Mouse (Mus musculus): ENCODE data around the gene Grk4. TPM values are rescaled to one million over a fixed set of nuclear protein-coding genes. Genes with fewer than 3 reads are reported as not detected.

Grk4 gene
- polyA plus RNA-seq (2012; rRNA removed): 4.5 and 8.7 TPM in 2 replicates

DNA sequence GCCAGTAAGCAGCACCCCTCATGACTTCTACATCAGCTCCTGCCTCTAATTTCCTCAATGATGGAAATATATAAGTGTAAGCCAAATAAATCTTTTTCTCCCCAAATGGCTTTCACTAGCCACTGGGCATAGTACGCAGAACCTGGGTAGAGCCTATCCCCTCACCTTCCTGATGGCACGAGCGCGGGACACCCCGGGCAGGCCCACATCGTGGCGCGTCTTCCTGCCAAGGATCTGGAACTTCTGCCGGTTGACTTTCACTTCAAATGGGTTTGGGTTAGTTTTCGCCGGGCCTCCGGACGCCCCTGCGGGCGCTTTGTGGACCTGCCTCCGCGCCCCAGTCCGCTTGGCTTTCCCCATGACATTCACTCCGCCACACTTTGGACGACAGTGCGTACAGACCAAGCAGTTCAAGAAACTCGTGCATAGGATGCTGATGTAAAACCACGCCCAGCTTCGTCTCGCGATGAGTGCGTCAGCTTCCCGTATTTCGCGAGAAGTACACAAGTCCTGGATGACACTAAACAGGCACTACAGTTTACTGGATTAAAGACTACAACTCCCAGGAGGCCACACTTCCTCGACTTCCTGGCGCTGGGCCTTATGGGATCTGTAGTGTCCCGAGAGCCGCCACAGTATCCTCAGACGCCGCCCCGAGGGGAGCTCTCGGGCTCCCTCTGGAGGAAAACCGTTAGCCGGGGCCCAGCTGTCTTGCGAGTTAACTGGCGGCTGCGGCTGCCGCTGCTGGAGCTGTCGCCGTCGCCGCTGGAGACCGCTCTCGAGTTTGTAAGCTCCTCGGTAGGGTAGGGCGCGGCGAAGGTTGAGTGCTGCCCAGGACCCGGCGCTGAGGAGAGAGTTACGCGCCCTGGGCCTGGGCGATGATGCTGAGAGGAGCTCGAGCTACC lies at the start of gene Grk4, which contains the start of gene Nop14:
Gene Grk4, plus strand, starts transcription at position 694 of the 905 bp plus-strand sequence.
Gene Nop14, minus strand, starts transcription at position 463 of the 905 bp plus-strand sequence.
- DNase-seq (ENCODE audit: low spot score): peak; percentile 95

DNA sequence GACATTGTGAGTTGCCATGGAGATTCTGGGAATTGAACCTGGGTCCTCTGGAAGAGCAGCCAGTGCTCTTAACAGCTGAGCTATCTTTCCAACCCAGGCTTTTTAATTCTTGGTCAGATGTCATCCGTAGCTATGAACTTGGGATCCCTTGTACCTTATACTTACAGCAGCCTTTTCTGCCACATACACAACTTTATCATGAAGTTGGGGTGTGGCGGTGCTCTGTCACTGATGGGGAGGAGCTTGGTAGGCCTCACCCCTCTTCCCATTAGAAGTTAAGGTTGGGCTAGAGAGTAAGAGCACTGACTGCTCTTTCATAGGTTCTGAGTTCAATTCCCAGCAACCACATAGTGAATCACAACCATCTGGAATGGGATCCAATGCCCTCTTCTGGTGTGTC lies 27.2 kb upstream of the Grk4 start:
- DNase-seq (ENCODE audit: low spot score): no peak

DNA sequence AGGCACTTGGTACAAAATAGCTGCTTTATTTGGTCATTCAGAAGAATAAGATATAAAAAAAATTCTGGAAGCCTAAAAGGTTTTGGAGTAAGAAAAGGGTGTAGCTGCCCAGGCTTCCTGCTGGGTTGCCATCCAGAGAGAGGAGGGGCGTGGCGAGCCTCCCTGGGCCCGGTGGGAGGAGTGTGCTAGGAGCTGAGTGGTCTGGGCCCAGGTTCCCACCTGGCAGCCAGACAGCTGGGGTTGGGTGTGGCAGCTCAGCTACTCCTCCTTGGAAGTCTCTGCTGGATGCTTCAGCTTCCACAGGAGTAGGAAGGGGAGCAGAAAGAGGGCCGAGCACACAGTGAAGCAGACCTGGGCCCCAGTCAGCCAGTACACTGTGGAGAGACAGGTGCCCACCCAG lies 26.5 kb upstream of the Grk4 start:
- DNase-seq (ENCODE audit: low spot score): no peak

DNA sequence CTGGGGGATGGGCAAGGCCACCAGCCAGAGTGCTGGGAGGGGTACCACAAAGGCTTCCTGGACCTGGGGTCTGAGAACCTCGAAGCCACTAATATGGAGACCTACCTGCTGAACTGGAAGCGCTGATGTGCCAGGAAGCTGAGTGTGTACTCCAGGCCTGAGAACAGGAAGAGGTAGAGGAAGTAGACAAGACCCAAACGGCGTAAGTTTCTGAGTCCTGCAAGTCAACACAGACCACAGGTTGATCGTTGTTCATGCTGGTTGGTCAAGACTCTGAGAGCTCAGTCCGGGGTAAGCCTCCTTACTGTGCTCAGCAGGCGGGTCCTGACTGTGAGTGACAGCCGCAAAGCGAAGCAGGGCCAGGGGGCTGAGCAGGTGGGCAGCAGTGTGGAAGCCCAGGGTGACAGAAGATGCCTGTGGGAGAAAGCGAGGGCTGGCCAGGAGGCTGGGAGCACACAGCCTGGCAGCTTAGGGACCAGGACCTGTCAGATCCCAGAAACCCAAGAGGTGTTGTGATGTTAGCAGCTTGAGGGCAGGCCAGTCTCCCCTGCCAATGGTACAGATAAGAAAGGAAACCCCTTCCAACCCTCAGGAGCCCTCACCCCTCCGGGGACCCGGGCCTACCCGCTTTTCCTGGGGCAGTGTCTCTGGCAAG lies 25.3 kb upstream of the Grk4 start:
- DNase-seq (ENCODE audit: low spot score): no peak

DNA sequence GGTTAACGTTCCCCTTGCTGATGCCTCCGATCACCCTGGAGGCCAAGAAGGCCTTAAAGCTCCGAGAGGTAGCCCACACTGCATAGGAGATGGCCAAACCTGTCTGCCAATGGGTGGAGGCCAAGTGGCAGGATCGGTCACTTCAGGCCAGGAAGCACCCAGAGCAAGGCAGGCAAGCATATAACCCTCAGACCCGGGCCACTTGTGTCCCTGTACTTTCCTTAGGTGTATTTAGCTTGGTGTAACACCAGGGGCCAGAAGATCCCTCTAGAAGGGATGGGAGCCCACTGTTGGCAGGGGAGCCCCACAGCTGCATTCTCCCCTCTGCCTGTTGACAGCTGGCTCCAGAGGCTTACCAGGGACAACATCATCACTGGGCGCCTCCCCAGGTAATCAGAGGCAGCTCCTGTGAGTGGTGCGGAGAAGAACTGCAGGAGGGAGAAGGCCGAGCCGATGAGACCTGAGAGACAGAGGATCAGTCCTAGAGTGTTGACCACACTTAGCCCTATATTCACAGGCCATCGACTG lies 24.4 kb upstream of the Grk4 start:
- no peak for DNase-seq (ENCODE audit: low spot score)

DNA sequence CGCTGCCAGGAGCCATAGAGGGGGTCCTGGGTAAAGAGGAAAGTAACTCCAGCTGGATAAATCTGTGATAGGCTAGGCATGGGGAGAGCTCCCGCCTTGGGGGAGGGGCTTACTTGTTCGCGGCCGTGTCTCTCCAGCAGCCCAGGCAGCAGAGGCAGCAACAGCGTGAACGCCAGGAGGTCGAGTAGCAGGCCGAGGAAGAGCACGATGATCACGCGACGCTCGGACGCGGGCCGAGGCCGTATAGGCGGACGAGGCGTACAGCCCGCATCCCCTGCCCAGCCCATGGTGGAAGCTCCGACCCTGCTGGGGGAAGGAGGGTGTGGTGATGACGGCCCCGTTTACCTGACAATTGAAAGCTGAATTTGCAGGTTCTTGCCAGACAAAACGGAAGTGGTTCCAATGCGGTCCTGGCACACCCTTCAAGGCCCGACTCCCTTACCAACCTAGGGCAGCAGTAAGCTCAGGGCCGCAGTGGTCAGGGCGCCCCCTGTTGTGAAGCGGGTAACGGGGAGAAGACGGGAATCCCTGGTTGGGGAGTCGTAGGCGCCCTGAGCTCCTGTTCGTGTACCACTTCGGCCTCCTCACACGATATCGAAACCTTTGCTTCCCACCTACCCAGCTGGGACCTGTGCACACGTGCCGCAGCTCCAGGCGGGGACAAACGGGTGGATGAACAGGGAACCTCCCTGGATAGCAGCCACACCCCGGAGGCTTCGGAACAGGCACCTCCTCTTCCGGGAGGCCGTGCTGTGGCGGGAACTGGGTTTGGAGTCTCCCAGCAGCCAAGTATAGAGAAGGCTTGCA lies 23.5 kb upstream of the Grk4 start, which contains the start of gene Mfsd10:
Gene Mfsd10, minus strand, starts transcription at position 732 of the 807 bp plus-strand sequence.
- DNase-seq (ENCODE audit: low spot score): peak; percentile 53

DNA sequence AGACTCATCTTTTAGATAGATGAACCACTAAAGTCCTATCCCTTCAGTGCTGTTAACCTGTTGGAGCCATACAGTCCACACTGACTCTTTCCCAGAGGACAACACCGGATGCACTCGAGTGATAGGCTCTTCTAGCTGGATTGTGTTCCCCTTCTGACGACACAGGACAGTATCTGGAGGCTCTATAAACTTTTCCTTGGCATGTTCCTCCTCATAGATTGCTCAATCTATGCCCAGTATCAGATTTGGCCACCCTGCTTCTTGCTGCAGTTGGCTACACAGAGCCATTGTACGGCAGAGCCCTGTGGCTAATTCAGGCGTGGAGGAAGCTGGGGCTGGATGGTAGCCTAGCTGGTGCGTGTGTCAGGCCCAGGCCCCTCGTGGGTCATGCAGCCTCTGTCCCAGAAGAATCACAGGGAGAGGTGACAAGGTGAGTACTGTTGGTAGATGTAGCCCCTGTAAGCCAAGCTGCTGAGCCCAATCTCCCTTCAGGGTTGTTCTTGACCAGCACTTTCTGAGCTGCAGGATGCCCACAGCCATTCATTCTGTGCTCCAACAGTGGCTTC lies 22.5 kb upstream of the Grk4 start:
- DNase-seq (ENCODE audit: low spot score): no peak

DNA sequence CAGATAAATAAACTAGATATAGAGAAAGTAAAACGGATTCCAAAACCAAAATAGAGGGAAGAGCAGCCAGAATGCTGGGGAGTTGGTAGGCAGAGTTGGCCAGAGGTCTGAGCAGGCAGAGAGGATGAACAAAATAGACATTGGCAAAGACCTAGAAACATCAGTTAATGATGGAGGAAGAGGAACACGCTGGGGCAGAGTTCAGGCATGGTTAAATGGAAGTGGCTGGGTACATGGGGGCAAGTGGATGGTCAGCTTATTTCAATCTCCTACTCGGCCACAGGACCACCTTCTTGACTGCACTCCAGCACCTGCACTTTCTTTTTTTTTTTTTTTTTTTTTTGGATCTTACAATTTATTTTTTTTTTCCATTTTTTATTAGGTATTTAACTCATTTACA lies 18.2 kb upstream of the Grk4 start:
- DNase-seq (ENCODE audit: low spot score): no peak

DNA sequence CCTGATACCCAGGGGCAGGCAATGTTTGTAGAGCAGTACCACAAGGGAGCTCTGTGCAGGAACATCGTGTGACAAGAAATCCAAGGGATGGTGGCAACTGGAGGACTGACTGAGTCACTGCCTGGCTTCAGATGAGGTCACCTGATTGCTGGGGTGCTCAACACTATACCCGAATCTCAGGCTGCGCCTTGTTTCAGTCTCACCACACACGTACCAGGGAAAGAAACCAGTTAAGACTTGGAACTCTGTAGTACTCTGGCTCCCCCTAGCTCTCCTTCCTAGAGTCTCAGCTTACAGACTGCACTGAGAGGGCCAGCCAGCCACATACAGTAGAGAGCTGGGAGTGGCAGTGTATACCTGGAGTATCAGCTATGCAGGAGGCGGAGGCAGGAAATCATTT lies 17.2 kb upstream of the Grk4 start:
- no peak for DNase-seq (ENCODE audit: low spot score)

DNA sequence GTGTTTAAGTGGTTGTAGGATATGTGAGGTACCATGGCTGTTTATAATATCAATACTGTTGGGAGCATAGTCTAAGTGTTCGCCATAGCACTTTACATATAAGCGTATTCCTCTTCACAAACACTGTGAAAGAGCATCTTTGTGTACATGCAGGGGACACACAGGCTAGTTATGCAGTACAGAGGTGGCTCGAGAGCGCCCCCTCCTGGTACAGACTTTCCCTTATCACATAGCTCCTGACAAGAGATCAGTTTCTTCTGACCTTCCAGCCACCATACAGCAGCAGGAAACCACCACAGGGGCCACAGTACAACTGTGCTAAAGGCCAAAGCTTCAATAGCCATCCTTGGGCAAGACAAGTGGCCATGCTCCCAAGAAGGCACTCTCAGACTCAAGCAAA lies 12.6 kb upstream of the Grk4 start:
- no peak for DNase-seq (ENCODE audit: low spot score)

DNA sequence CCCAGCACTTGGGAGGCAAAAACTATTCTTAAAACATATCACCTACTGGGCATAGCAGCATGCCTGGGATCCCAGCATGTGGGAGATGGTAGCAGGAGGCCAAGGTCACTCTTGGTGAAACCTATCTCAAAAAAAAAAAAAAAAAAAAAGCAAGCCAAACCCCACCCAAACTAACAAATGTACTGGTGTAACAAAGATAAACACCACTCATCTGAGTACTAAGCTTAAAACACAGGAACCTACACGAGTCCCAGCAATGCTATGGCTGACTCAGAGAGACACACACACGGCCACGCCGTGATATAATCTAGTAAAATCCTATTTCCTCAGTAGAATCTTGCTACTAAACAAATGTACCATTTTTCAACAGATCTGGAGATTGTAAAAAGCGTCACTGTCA lies 7.2 kb upstream of the Grk4 start:
- no peak for DNase-seq (ENCODE audit: low spot score)

DNA sequence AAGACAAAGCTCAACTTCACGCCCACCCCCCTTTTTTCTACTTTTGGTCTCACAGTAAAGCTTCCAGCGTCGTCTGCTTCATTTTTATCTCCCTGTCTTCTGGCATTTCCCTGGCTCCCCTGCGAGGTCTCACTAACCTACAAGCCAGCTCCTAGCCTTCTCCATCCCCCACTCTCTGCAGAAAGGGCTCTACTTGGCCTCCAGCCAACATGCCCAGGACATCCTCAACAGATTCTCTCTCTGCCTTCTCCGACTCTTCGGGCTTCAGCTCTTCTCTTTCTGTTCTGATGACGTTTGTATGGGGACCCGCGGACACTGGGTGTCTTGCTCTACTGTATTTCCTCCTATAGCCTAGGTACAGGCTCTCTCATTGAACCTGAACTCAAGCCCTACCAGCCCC lies 5.3 kb upstream of the Grk4 start:
- DNase-seq (ENCODE audit: low spot score): no peak

DNA sequence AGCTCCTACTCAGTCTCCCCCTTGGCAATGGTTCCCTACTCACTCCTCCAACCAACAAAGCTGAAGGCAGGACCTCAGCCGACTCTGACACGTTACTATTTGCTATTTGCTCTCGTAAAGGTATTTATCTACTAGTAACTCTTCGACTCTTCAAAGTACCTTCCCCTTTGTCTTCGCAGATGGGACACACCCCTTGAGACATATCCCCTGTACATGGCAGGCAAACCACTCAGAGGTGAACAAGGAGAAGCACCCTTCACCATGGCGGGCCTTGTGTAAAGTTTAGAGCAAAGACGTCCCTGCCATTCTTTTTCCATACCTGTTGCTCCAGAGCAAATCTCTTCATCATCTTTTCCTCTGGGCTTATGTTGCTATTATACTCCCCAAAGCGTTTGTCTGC lies 2.6 kb upstream of the Grk4 start:
- no peak for DNase-seq (ENCODE audit: low spot score)

DNA sequence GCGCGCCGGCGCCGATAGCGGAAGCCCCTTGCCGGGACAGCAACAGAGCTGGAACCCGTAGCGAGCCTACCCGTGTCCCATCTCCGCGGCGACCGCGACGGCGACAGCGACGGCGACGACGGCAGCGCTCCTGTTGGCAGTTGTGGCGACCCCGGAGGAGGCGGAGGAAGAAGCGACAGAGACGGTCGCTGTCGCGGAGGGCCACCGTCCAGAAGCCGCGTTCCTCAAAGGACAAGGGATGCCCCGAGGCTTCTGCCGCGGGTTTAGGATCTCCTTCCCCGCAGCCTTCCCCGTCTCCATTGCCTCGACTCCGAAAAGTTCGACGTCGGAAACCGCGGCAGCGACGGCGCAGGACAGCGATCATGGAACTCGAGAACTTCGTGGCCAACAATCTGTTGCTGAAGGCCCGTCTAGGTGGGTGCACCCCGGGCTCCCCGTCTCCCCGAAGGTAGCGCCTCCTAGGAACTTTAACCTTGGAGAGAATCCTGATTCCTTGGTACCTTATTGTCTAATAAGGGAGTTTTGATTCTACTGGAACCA lies 482 bp downstream of the Grk4 start:
- DNase-seq (ENCODE audit: low spot score): no peak

DNA sequence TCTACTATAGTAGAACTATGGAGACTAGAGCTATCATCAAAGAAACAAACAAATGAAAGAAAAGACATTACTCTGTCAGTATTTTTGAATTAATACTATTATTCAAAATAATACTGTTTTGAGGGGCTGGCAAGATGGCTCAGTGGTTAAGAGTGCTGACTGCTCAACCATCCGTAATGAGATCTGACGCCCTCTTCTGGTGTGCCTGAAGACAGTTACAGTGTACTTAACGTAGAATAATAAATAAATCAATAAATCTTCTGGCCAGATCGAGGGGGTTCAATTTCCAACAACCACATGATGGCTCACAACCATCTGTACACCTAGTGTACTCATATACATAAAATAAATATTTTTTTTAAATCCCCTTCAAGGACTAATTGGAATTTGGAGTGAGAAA lies 1.7 kb downstream of the Grk4 start:
- DNase-seq (ENCODE audit: low spot score): no peak

DNA sequence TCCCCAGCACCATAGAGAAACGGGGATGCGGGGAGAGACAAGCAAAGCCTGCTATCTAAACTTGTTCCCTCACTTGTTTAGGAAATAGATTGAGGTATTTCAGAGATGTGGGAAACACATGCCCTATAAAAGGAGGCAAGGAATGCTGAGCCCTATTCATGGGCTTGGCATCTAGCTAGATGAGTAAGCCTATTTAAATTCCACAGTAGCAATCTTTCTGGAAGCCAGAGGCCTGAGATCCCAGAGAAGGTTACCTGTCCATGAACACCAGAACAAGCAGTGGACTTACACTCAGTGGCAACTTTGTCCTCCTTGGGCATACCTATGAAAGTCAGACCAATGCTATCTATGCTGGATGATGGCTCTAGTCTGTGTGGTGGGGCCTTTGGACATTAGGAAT lies 3.1 kb downstream of the Grk4 start:
- no peak for DNase-seq (ENCODE audit: low spot score)

DNA sequence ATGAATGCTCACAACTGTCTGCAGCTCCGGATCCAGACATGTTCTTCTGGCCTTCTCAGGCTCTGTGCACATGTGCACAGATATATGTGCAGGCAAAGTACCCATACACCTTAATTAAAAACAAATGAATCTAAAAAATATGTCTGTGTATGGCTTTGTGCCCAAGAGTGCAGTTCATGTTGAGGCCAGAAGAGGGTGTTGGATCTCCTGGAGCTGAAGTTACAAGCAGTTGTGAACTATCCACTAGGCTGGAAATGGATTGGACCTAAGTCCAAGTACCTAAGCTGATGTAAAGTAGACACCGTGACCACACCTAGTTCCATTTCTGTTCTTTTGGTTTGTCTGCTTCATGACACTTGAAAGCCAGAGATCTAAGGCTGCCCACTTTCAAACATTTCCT lies 9.3 kb downstream of the Grk4 start:
- no peak for DNase-seq (ENCODE audit: low spot score)

DNA sequence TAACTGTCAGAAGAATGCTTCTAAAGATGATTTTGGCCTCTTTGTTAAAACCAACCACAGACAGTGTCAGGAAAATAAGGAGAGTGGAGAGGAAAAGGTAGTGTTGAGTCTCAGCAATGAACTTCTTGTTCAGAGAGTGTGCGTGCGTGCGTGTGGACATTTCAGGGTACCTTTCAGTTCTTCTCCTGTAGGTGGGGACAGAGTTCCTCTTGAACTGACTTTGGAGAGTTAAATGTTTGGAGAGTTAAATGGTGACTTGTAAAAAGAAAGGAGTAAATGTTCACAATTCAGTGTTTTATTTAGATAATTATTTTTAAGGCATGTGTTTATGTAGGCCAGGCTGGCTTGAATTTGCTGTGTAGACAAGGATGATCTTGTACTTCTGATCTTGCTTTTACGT lies 10.1 kb downstream of the Grk4 start:
- DNase-seq (ENCODE audit: low spot score): no peak

DNA sequence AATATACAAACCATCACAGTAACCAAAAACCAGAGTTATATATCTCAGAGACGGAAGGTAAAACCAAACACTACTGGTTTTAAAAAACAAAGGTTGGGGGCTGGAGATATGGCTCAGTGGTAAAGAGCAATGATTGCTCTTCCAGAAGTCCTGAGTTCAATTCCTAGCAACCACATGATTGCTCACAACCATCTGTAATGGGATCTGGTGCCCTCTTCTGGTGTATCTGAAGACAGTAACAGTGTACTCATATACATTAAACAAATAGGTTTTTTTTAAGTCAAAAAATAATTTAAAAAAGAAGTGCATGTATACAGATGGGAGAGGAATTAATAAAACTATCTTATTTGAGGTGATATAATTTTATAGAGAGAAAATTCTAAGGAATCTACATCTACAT lies 29.7 kb downstream of the Grk4 start:
- DNase-seq (ENCODE audit: low spot score): no peak

DNA sequence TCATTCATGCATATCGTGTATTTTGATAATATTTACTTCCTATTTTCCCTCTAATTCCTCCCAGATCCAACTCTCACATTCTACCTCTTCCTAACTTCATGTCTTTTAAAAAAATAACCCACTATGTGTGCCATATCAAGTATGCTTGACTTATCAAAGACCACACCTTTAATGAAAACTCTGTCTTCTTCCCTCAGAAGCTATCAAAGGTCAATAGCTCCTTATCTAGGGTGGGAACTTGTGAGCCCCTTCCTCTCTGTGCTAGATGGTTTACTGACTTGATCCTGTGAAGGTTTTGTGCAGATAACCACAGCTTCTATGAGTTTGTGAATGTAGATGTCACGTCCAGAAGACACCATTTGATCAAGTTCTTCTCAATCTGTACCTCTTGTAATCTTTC lies 32.6 kb downstream of the Grk4 start:
- no peak for DNase-seq (ENCODE audit: low spot score)

DNA sequence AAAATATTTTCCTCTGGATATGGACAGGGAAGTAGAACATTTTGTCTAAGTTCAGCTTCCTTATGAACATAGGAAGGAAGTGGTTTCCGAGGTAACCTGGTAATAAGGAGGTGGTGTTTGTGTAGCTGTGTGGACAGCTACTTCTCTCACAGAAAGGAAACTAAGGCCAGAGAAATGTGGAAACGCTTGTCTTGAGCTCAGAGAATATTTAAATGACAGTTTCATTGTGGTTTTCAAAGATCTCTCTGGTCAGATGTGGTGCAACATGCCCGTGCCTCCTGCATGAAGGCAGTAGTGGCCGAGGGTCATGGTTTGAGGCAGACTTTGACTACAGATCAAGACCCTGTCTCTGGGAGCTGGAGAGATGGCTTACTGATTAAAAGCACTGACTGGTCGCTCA lies 35.3 kb downstream of the Grk4 start:
- no peak for DNase-seq (ENCODE audit: low spot score)

Measured in urinary bladder, adult 2 months (tissue).